ENCODE assay signal across 12 mouse cellular contexts in the genomic region with DNA sequence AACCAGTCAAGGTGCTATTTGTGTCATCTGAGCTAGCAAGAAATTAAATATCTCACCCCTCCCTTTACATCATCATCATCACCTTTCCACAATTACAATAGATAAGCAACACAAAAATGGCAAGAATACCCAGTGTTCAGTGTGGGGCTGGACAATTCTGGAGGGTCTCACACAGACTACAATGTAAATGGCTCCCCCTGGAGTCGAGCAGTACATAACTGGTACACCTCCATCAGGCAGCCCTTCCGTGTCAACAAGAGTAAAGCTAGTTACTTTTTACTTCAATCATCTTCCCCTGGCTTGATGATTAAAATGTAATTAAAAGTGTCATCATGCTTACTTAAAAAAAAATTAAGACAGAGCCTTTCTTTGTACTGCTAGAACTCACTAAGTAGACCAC. TPM values are rescaled to one million over a fixed set of nuclear protein-coding genes. Genes with fewer than 3 reads are reported as not detected.
DNase-seq lines count a peak whose midpoint lies in the region; ATAC-seq and TF ChIP-seq lines count a peak whose summit lies in the region.
"Had no signal": no experiment of that assay in that cellular context is flagged by ENCODE, and none has a peak within 500 bp of the region (broad histone marks: within the 10 kb centered on the region; RNA-seq: fewer than 3 reads in every experiment).

No protein-coding gene starts in this region.

- peak; percentile 44 for TF ChIP-seq CTCF in heart, adult 2 months (IDR thresholded peaks at IDR 0.05)
- peak; percentile 23; the same call in 1 of the 2 replicates for TF ChIP-seq CTCF in lung, postnatal 0 days (IDR thresholded peaks at IDR 0.05)
- TF ChIP-seq CTCF in lung, adult 2 months (IDR thresholded peaks at IDR 0.05; ENCODE audit: insufficient read depth, low read length) = no peak

- no peaks in the 10 kb centered on the region for H3K27me3 ChIP-seq in heart, adult 2 months (ENCODE audit: control insufficient read depth, insufficient read depth, low read length)
- no peaks in the 10 kb centered on the region for H3K27me3 ChIP-seq in lung, postnatal 0 days (replicated peaks; ENCODE audit: insufficient read depth, low read length)
- H3K27me3 ChIP-seq: lung, embryonic 15.5 days had no signal

- WGBS in heart, adult 2 months = 53% methylated on average over 2 of the region's 2 CpGs
- WGBS in lung, postnatal 0 days = 44% methylated on average over 2 of the region's 2 CpGs
- 49% methylated on average over 2 of the region's 2 CpGs for WGBS in lung, adult 2 months

- no peak for TF ChIP-seq EP300 in heart, adult 2 months (IDR thresholded peaks at IDR 0.05; ENCODE audit: insufficient read depth, low read depth, low read length)
- TF ChIP-seq EP300 in lung, postnatal 0 days (IDR thresholded peaks at IDR 0.05) = no peak

- H3K4me2 ChIP-seq in lung, postnatal 0 days (replicated peaks; ENCODE audit: low read depth, low read length) = no peak overlapping the region
- H3K4me2 ChIP-seq: lung, embryonic 15.5 days had no signal

- H3K79me2 ChIP-seq in heart, adult 2 months (replicated peaks; ENCODE audit: control insufficient read depth, insufficient read depth, low read length) = no peaks in the 10 kb centered on the region

- H3K4me1 ChIP-seq in heart, adult 2 months (ENCODE audit: control insufficient read depth, insufficient read depth, low read length) = peaks cover 6% of the 10 kb centered on the region
- H3K4me1 ChIP-seq in lung, postnatal 0 days (ENCODE audit: insufficient read depth, low read depth, low read length) = peaks cover 9% of the 10 kb centered on the region; the same call in 1 of the 2 replicates
- peaks cover 7% of the 10 kb centered on the region for H3K4me1 ChIP-seq in lung, adult 2 months (ENCODE audit: control insufficient read depth, insufficient read depth, low read length)

- no peaks in the 10 kb centered on the region for H3K9me3 ChIP-seq in lung, postnatal 0 days (ENCODE audit: low read length)
- H3K9me3 ChIP-seq: G1E; heart, embryonic 10.5 days; lung, embryonic 15.5 days had no signal

- H3K4me3 ChIP-seq in heart, adult 2 months = no peak overlapping the region
- no peak overlapping the region for H3K4me3 ChIP-seq in lung, postnatal 0 days (ENCODE audit: low read depth, low read length)
- no peak overlapping the region for H3K4me3 ChIP-seq in lung, adult 2 months (replicated peaks; ENCODE audit: extremely low read depth, low read depth, low read length)
- H3K4me3 ChIP-seq: heart, embryonic 10.5 days; lung, embryonic 15.5 days had no signal

- no peak overlapping the region for H3K27ac ChIP-seq in heart, adult 2 months
- H3K27ac ChIP-seq in lung, postnatal 0 days (ENCODE audit: low read length) = no peak overlapping the region
- H3K27ac ChIP-seq: heart, embryonic 10.5 days; lung, embryonic 15.5 days had no signal

- no peak for TF ChIP-seq POLR2A in heart, adult 2 months (IDR thresholded peaks at IDR 0.05; ENCODE audit: insufficient read depth, low read depth, low read length)
- no peak for TF ChIP-seq POLR2A in lung, adult 2 months (IDR thresholded peaks at IDR 0.05; ENCODE audit: borderline replicate concordance, extremely low read depth, low read depth, low read length)

- no peaks in the 10 kb centered on the region for H3K36me3 ChIP-seq in heart, adult 2 months (ENCODE audit: control insufficient read depth, insufficient read depth, low read length)
- H3K36me3 ChIP-seq in lung, postnatal 0 days (ENCODE audit: insufficient read depth, low read length) = no peaks in the 10 kb centered on the region
- H3K36me3 ChIP-seq: G1E; heart, embryonic 10.5 days; lung, embryonic 15.5 days had no signal

- H3K9ac ChIP-seq in heart, adult 2 months (ENCODE audit: low read depth, low read length) = no peak overlapping the region
- H3K9ac ChIP-seq in lung, postnatal 0 days (replicated peaks; ENCODE audit: low read depth) = no peak overlapping the region
- H3K9ac ChIP-seq: lung, embryonic 15.5 days had no signal

- intact Hi-C loops in heart, adult 2 months (cut with DNase I) = no loop called here

- ATAC-seq in lung, postnatal 0 days = no peak
- ATAC-seq in granulocyte monocyte progenitor cell, adult 5-6 weeks (replicated peaks; ENCODE audit: poor library complexity, severe bottlenecking) = no peak

- DNase-seq in heart, adult 2 months = no peak
- no peak for DNase-seq in heart, adult 18-20 months
- DNase-seq in lung, postnatal 0 days (ENCODE audit: low spot score) = no peak
- DNase-seq in lung, adult 2 months = no peak
- DNase-seq in ES-CJ7 (ENCODE audit: low read depth, low spot score) = peak; percentile 44
- DNase-seq in kidney, postnatal 4 days = peak; percentile 18 to 36
- no peak for DNase-seq in left cerebral cortex, adult 8-10 months (ENCODE audit: low spot score in 2 of 2)
- DNase-seq: cerebellum, adult 18-20 months had no signal

RNA-seq across cellular contexts. Expression of gene Bhlhe40, which starts 4.6 kb away (rescaled TPM):
- total RNA-seq in heart, adult 2 months (2021) = 10 to 100 TPM; 31.1 to 64.6 TPM
- 21.2 and 27.9 TPM in 2 replicates for polyA plus RNA-seq in heart, adult 2 months (2012; rRNA removed)
- 10 to 100 TPM; 25.9 to 33.9 TPM for total RNA-seq in heart, adult 18-20 months (2021)
- 14.9 and 27.1 TPM in 2 replicates for polyA plus RNA-seq in lung, postnatal 0 days (2015; fragmentation: Nextera tagmentation; extraction: Ambion mirVana)
- polyA plus RNA-seq in lung, adult 2 months (2012; rRNA removed) = 14.6 and 14.9 TPM in 2 replicates
- total RNA-seq in granulocyte monocyte progenitor cell, adult 5-6 weeks (2014; fragmentation: Nextera tagmentation) = 1.7 and 2.1 TPM in 2 replicates
- 3.5 and 5.9 TPM in 2 replicates for total RNA-seq in granulocyte monocyte progenitor cell, adult 5-6 weeks (2017)
- total RNA-seq in left cerebral cortex, adult 8-10 months (2022) = 100 to 1,000 TPM in 3 of 4 experiments, 10 to 100 TPM in 1; 92.2 to 130 (median 111) TPM

Comparison
In these comparisons a context has a peak if more than half of its experiments do, and no peak if none do; other contexts are left out.
1. DNase-seq: peak in ES-CJ7 (single experiment) and kidney, postnatal 4 days (2 of 2); none in heart, adult 2 months (0 of 2), heart, adult 18-20 months (0 of 2), lung, postnatal 0 days (single experiment), lung, adult 2 months (single experiment) and left cerebral cortex, adult 8-10 months (0 of 2).